In genomic region chr15:62139859-62140258, GRCm38 (mm10) we compare ENCODE assay signal across 21 mouse cellular contexts.
DNase-seq lines count a peak whose midpoint lies in the region; ATAC-seq and TF ChIP-seq lines count a peak whose summit lies in the region.
"Had no signal": no experiment of that assay in that cellular context is flagged by ENCODE, and none has a peak within 500 bp of the region (broad histone marks: within the 10 kb centered on the region; RNA-seq: fewer than 3 reads in every experiment).

No protein-coding gene starts in this region.

- TF ChIP-seq RAD21 in CH12.LX (IDR thresholded peaks at IDR 0.05; ENCODE audit: low read depth, low read length) = no peak

- TF ChIP-seq EP300 in CH12.LX (IDR thresholded peaks at IDR 0.05; ENCODE audit: low read length) = no peak

- TF ChIP-seq POLR2A in CH12.LX (IDR thresholded peaks at IDR 0.05; ENCODE audit: low read depth, low read length) = no peak
- TF ChIP-seq POLR2A in limb, embryonic 14.5 days (IDR thresholded peaks at IDR 0.05; ENCODE audit: borderline replicate concordance, extremely low read depth, insufficient read depth, insufficient read length) = no peak

- H3K9me3 ChIP-seq in heart, embryonic 10.5 days = no peaks in the 10 kb centered on the region
- no peaks in the 10 kb centered on the region for H3K9me3 ChIP-seq in limb, embryonic 13.5 days
- no peaks in the 10 kb centered on the region for H3K9me3 ChIP-seq in limb, embryonic 10.5 days (replicated peaks)
- H3K9me3 ChIP-seq in CH12.LX (replicated peaks; ENCODE audit: low read length) = no peaks in the 10 kb centered on the region
- H3K9me3 ChIP-seq in limb, embryonic 14.5 days (ENCODE audit: control insufficient read depth, low read length) = no peaks in the 10 kb centered on the region
- H3K9me3 ChIP-seq: embryonic facial prominence, embryonic 15.5 days; heart, embryonic 15.5 days; hindbrain, embryonic 10.5 days had no signal

- H3K27me3 ChIP-seq in heart, embryonic 10.5 days (ENCODE audit: insufficient read depth, poor library complexity, severe bottlenecking) = no peaks in the 10 kb centered on the region
- no peaks in the 10 kb centered on the region for H3K27me3 ChIP-seq in limb, embryonic 13.5 days
- no peaks in the 10 kb centered on the region for H3K27me3 ChIP-seq in limb, embryonic 10.5 days (ENCODE audit: low read depth, poor library complexity, severe bottlenecking)
- no peaks in the 10 kb centered on the region for H3K27me3 ChIP-seq in CH12.LX (replicated peaks)
- no peaks in the 10 kb centered on the region for H3K27me3 ChIP-seq in limb, embryonic 14.5 days (ENCODE audit: control insufficient read depth, insufficient read depth, low read length)
- H3K27me3 ChIP-seq: embryonic facial prominence, embryonic 15.5 days; heart, embryonic 15.5 days had no signal

- dilution Hi-C loops in CH12.LX (cut with MboI; ENCODE audit: extremely low pct_ligation_motif_present, extremely low pct_unique_long_range_greater_than_20kb, low sequenced_read_pairs) = no loop called here

- no peak overlapping the region for H3K4me2 ChIP-seq in limb, embryonic 13.5 days (replicated peaks)
- H3K4me2 ChIP-seq in CH12.LX (ENCODE audit: insufficient read depth, low read depth, poor library complexity, severe bottlenecking) = no peak overlapping the region
- H3K4me2 ChIP-seq in limb, embryonic 14.5 days (replicated peaks; ENCODE audit: low read depth, low read length, severe bottlenecking) = no peak overlapping the region
- H3K4me2 ChIP-seq: embryonic facial prominence, embryonic 15.5 days; heart, embryonic 15.5 days had no signal

- H3K4me3 ChIP-seq in heart, embryonic 10.5 days = no peak overlapping the region
- no peak overlapping the region for H3K4me3 ChIP-seq in limb, embryonic 13.5 days
- H3K4me3 ChIP-seq in limb, embryonic 10.5 days = no peak overlapping the region
- H3K4me3 ChIP-seq in CH12.LX (replicated peaks in 1 of 3; ENCODE audit: low read depth in 2 of 3, low read length in 2 of 3, poor library complexity in 1 of 3) = no peak overlapping the region
- no peak overlapping the region for H3K4me3 ChIP-seq in limb, embryonic 14.5 days (replicated peaks; ENCODE audit: low read length)
- H3K4me3 ChIP-seq: embryonic facial prominence, embryonic 15.5 days; heart, embryonic 15.5 days; hindbrain, embryonic 10.5 days; left cerebral cortex, adult 2 months had no signal

- no peak for DNase-seq in heart, embryonic 10.5 days (ENCODE audit: low spot score)
- DNase-seq in heart, adult 11 months = no peak
- no peak for DNase-seq in limb, embryonic 10.5 days (ENCODE audit: low spot score)
- no peak for DNase-seq in CH12.LX (ENCODE audit: extremely low read depth)
- DNase-seq in limb, embryonic 14.5 days (ENCODE audit: low spot score) = peak; percentile 30
- no peak for DNase-seq in cerebellum, adult 9-10 months
- DNase-seq: B cell, adult 2 months; cerebellum, adult 18-20 months; cerebellum, postnatal 36 days; embryo, embryonic 11 days; right cerebral cortex, postnatal 14 days had no signal

- no peak for TF ChIP-seq CTCF in CH12.LX (conservative IDR thresholded peaks at IDR 0.05 in 1 of 2, IDR thresholded peaks at IDR 0.05 in 1 of 2; ENCODE audit: low read depth in 2 of 2, low read length in 2 of 2)

- 61% methylated on average over 4 of the region's 4 CpGs for WGBS in heart, embryonic 10.5 days
- WGBS in limb, embryonic 13.5 days = 56% methylated on average over 4 of the region's 4 CpGs
- WGBS in limb, embryonic 10.5 days = 74% methylated on average over 4 of the region's 4 CpGs
- WGBS in limb, embryonic 14.5 days = 47% methylated on average over 4 of the region's 4 CpGs

- peaks cover 11% of the 10 kb centered on the region for H3K4me1 ChIP-seq in heart, embryonic 10.5 days
- peaks cover 22% of the 10 kb centered on the region for H3K4me1 ChIP-seq in limb, embryonic 13.5 days
- peaks cover 16% of the 10 kb centered on the region for H3K4me1 ChIP-seq in limb, embryonic 10.5 days
- H3K4me1 ChIP-seq in CH12.LX (ENCODE audit: control insufficient read depth in 1 of 2, insufficient read depth in 2 of 2) = peaks cover 59 to 97% of the 10 kb centered on the region in 2 experiments
- H3K4me1 ChIP-seq in limb, embryonic 14.5 days (ENCODE audit: control insufficient read depth, insufficient read depth, low read length) = 0 out of 2 replicates have a peak, but pooled peaks cover 4% of the 10 kb centered on the region

- H3K9ac ChIP-seq in limb, embryonic 13.5 days = no peak overlapping the region
- no peak overlapping the region for H3K9ac ChIP-seq in CH12.LX (ENCODE audit: insufficient read depth, low read depth)
- no peak overlapping the region for H3K9ac ChIP-seq in limb, embryonic 14.5 days (ENCODE audit: low read depth, low read length, severe bottlenecking)
- H3K9ac ChIP-seq: embryonic facial prominence, embryonic 15.5 days; heart, embryonic 15.5 days; liver, embryonic 14.5 days had no signal

- in situ Hi-C loops in CH12.LX (cut with MboI; ENCODE audit: low pct_ligation_motif_present, low pct_unique_long_range_greater_than_20kb, low sequenced_read_pairs) = no loop called here

- peaks cover 97% of the 10 kb centered on the region for H3K79me2 ChIP-seq in CH12.LX (replicated peaks; ENCODE audit: control insufficient read depth, extremely low read depth, insufficient read depth, poor library complexity, severe bottlenecking)

- peak; percentile 18; the same call in 1 of the 2 replicates for ATAC-seq in limb, embryonic 13.5 days (ENCODE audit: low FRiP score, low read depth)
- no peak for ATAC-seq in limb, embryonic 14.5 days (ENCODE audit: low FRiP score, low read depth)
- ATAC-seq: activated CD4-positive, CD25-positive, alpha-beta regulatory T cell, adult 4 months; forebrain, embryonic 16.5 days; hindbrain, embryonic 16.5 days; intestine, embryonic 16.5 days had no signal

- 0 out of 2 replicates have a peak overlapping the region, but pooled peaks have one; percentile 10 for H3K27ac ChIP-seq in heart, embryonic 10.5 days
- H3K27ac ChIP-seq in limb, embryonic 13.5 days = no peak overlapping the region
- no peak overlapping the region for H3K27ac ChIP-seq in limb, embryonic 10.5 days
- H3K27ac ChIP-seq in CH12.LX (ENCODE audit: insufficient read depth, low read depth) = peak overlapping the region; percentile 1; the same call in 1 of the 2 replicates
- no peak overlapping the region for H3K27ac ChIP-seq in limb, embryonic 14.5 days (replicated peaks; ENCODE audit: low read depth, low read length)
- H3K27ac ChIP-seq: heart, embryonic 15.5 days; left cerebral cortex, adult 2 months; liver, embryonic 14.5 days had no signal

- H3K36me3 ChIP-seq in heart, embryonic 10.5 days = no peaks in the 10 kb centered on the region
- H3K36me3 ChIP-seq in limb, embryonic 13.5 days = no peaks in the 10 kb centered on the region
- no peaks in the 10 kb centered on the region for H3K36me3 ChIP-seq in limb, embryonic 10.5 days
- peaks cover 47 to 95% of the 10 kb centered on the region in 2 experiments for H3K36me3 ChIP-seq in CH12.LX (replicated peaks in 1 of 2; ENCODE audit: control insufficient read depth in 1 of 2, insufficient read depth in 1 of 2, low read length in 1 of 2)
- no peaks in the 10 kb centered on the region for H3K36me3 ChIP-seq in limb, embryonic 14.5 days (ENCODE audit: control insufficient read depth, insufficient read depth, low read length)
- H3K36me3 ChIP-seq: embryonic facial prominence, embryonic 15.5 days; heart, embryonic 15.5 days; hindbrain, embryonic 10.5 days had no signal

TF ChIP-seq in CH12.LX, 34 proteins besides CTCF, POLR2A, EP300 and RAD21:
- TF ChIP-seq JUND (conservative IDR thresholded peaks at IDR 0.05; ENCODE audit: low read depth, low read length) (no peak), RCOR1 (conservative IDR thresholded peaks at IDR 0.05; ENCODE audit: low read depth, low read length) (no peak), NELFE (IDR thresholded peaks at IDR 0.05; ENCODE audit: low read depth, low read length) (no peak), BHLHE40 (IDR thresholded peaks at IDR 0.05; ENCODE audit: low read depth, low read length) (no peak), KAT2A (IDR thresholded peaks at IDR 0.05; ENCODE audit: insufficient replicate concordance, low read length) (no peak), MAZ (IDR thresholded peaks at IDR 0.05; ENCODE audit: low read depth, low read length) (no peak), SIN3A (IDR thresholded peaks at IDR 0.05; ENCODE audit: low read length) (no peak), IRF4 (IDR thresholded peaks at IDR 0.05; ENCODE audit: low read depth, low read length) (no peak), GABPA (IDR thresholded peaks at IDR 0.05; ENCODE audit: insufficient replicate concordance, low read depth, low read length) (no peak), ZKSCAN1 (IDR thresholded peaks at IDR 0.05; ENCODE audit: borderline replicate concordance, low read depth, low read length) (no peak), MAX (IDR thresholded peaks at IDR 0.05; ENCODE audit: low read length) (no peak), CHD1 (IDR thresholded peaks at IDR 0.05; ENCODE audit: low read depth, low read length) (no peak), USF1 (IDR thresholded peaks at IDR 0.05; ENCODE audit: low read depth, low read length) (no peak), ZNF384 (IDR thresholded peaks at IDR 0.05; ENCODE audit: low read depth, low read length) (no peak), UBTF (IDR thresholded peaks at IDR 0.05; ENCODE audit: low read depth, low read length) (no peak)

Comparison
In these comparisons a context has a peak if more than half of its experiments do, and no peak if none do; other contexts are left out.
1. H3K27ac ChIP-seq: peak in heart, embryonic 10.5 days (single experiment) and CH12.LX (single experiment); none in limb, embryonic 13.5 days (single experiment), limb, embryonic 10.5 days (single experiment) and limb, embryonic 14.5 days (single experiment).